20 mouse cellular contexts compared by ENCODE assay signal in genomic region chr6:72276141-72276540, GRCm38 (mm10). TPM values are rescaled to one million over a fixed set of nuclear protein-coding genes. Genes with fewer than 3 reads are reported as not detected.
A peak's percentile ranks its signal among the peaks of the same experiment; 100 is the strongest.
DNase-seq lines count a peak whose midpoint lies in the region; ATAC-seq lines count a peak whose summit lies in the region.
"Had no signal": no experiment of that assay in that cellular context is flagged by ENCODE, and none has a peak within 500 bp of the region (broad histone marks: within the 10 kb centered on the region; RNA-seq: fewer than 3 reads in every experiment).

No protein-coding gene starts in this region.

- no peak overlapping the region for H3K4me2 ChIP-seq in heart, embryonic 15.5 days
- no peak overlapping the region for H3K4me2 ChIP-seq in lung, embryonic 15.5 days
- H3K4me2 ChIP-seq in forebrain, embryonic 15.5 days (replicated peaks), result no peak overlapping the region
- H3K4me2 ChIP-seq: embryonic facial prominence, embryonic 12.5 days; hindbrain, embryonic 13.5 days; midbrain, embryonic 11.5 days had no signal

- no peaks in the 10 kb centered on the region for H3K27me3 ChIP-seq in heart, embryonic 15.5 days
- no peaks in the 10 kb centered on the region for H3K27me3 ChIP-seq in lung, embryonic 15.5 days
- no peaks in the 10 kb centered on the region for H3K27me3 ChIP-seq in forebrain, embryonic 15.5 days
- H3K27me3 ChIP-seq: embryonic facial prominence, embryonic 12.5 days; hindbrain, embryonic 13.5 days had no signal

- H3K9ac ChIP-seq in heart, embryonic 15.5 days, result no peak overlapping the region
- H3K9ac ChIP-seq in lung, embryonic 15.5 days, result no peak overlapping the region
- no peak overlapping the region for H3K9ac ChIP-seq in forebrain, embryonic 15.5 days (replicated peaks)
- H3K9ac ChIP-seq: embryonic facial prominence, embryonic 12.5 days; hindbrain, embryonic 13.5 days had no signal

- no peak for DNase-seq in heart, postnatal 36 days
- DNase-seq in testis, postnatal 14 days (ENCODE audit: low spot score), result peak; percentile 39
- DNase-seq in testis, postnatal 10 days (ENCODE audit: low spot score), result no peak
- no peak for DNase-seq in ovary, postnatal 14 days (ENCODE audit: low spot score)
- DNase-seq in adrenal gland, adult 2 months, result no peak
- DNase-seq: B cell, adult 2 months; cerebellum, adult 11 months; kidney, adult 18-20 months had no signal

- intact Hi-C loops in heart, postnatal 36 days (cut with DNase I), result loop anchor here (5.0 kb wide), 1 partner anchor 116 kb away; the partner anchor contains the start of gene Vamp8

- H3K4me3 ChIP-seq in heart, embryonic 15.5 days, result no peak overlapping the region
- no peak overlapping the region for H3K4me3 ChIP-seq in lung, embryonic 15.5 days
- no peak overlapping the region for H3K4me3 ChIP-seq in forebrain, embryonic 15.5 days
- H3K4me3 ChIP-seq: embryonic facial prominence, embryonic 12.5 days; forebrain, embryonic 10.5 days; hindbrain, embryonic 13.5 days had no signal

- 93% methylated on average over 6 of the region's 6 CpGs for WGBS in heart, embryonic 15.5 days
- 87% methylated on average over 6 of the region's 6 CpGs for WGBS in lung, embryonic 15.5 days
- 87% methylated on average over 6 of the region's 6 CpGs for WGBS in forebrain, embryonic 15.5 days

- H3K9me3 ChIP-seq in heart, embryonic 15.5 days (replicated peaks), result no peaks in the 10 kb centered on the region
- no peaks in the 10 kb centered on the region for H3K9me3 ChIP-seq in lung, embryonic 15.5 days
- H3K9me3 ChIP-seq in forebrain, embryonic 15.5 days, result no peaks in the 10 kb centered on the region
- H3K9me3 ChIP-seq: embryonic facial prominence, embryonic 12.5 days; forebrain, embryonic 10.5 days; hindbrain, embryonic 13.5 days had no signal

- no peaks in the 10 kb centered on the region for H3K36me3 ChIP-seq in heart, embryonic 15.5 days
- no peaks in the 10 kb centered on the region for H3K36me3 ChIP-seq in lung, embryonic 15.5 days
- no peaks in the 10 kb centered on the region for H3K36me3 ChIP-seq in forebrain, embryonic 15.5 days
- H3K36me3 ChIP-seq: embryonic facial prominence, embryonic 12.5 days; forebrain, embryonic 10.5 days; hindbrain, embryonic 13.5 days had no signal

- peak overlapping the region; percentile 91 for H3K27ac ChIP-seq in heart, embryonic 15.5 days
- H3K27ac ChIP-seq in lung, embryonic 15.5 days, result peak overlapping the region; percentile 96
- H3K27ac ChIP-seq in forebrain, embryonic 15.5 days (replicated peaks), result no peak overlapping the region
- H3K27ac ChIP-seq: embryonic facial prominence, embryonic 12.5 days; hindbrain, embryonic 13.5 days had no signal

- peaks cover 36% of the 10 kb centered on the region for H3K4me1 ChIP-seq in heart, embryonic 15.5 days (replicated peaks)
- H3K4me1 ChIP-seq in lung, embryonic 15.5 days, result peaks cover 42% of the 10 kb centered on the region
- H3K4me1 ChIP-seq in forebrain, embryonic 15.5 days, result 0 out of 2 replicates have a peak, but pooled peaks cover 6% of the 10 kb centered on the region
- H3K4me1 ChIP-seq: embryonic facial prominence, embryonic 12.5 days; forebrain, embryonic 10.5 days had no signal

- ATAC-seq in heart, embryonic 15.5 days (replicated peaks; ENCODE audit: insufficient number of reproducible peaks, insufficient read depth, low FRiP score, low read depth), result no peak
- ATAC-seq in lung, embryonic 15.5 days (ENCODE audit: borderline replicate concordance, extremely low read depth, low FRiP score, low TSS enrichment), result no peak
- no peak for ATAC-seq in forebrain, embryonic 15.5 days (replicated peaks)

RNA-seq across cellular contexts. Expression of gene Sftpb, which starts 28.3 kb away (rescaled TPM):
- 2.1 and 6.4 TPM in 2 replicates for polyA plus RNA-seq in heart, embryonic 15.5 days (2015; fragmentation: Nextera tagmentation; extraction: Ambion mirVana)
- not detected for total RNA-seq in heart, postnatal 36 days (2021)
- 73.4 and 93.8 TPM in 2 replicates for polyA plus RNA-seq in lung, embryonic 15.5 days (2015; fragmentation: Nextera tagmentation; extraction: Ambion mirVana)
- total RNA-seq in adrenal gland, adult 2 months (2021), result not detected
- polyA plus RNA-seq in adrenal gland, adult 2 months (2012; rRNA removed), result 0.09 and 0.62 TPM in 2 replicates
- polyA plus RNA-seq in forebrain, embryonic 15.5 days (2015; fragmentation: Nextera tagmentation; extraction: Ambion mirVana), result 0.15 TPM in 1 of 2 replicates, not detected in the other
- total RNA-seq: heart, adult 18-20 months; left cerebral cortex, adult 18-20 months had no signal
- polyA plus RNA-seq: embryonic facial prominence, embryonic 12.5 days; forebrain, embryonic 10.5 days; limb, embryonic 14.5 days; midbrain, embryonic 11.5 days; stomach, embryonic 16.5 days; urinary bladder, adult 2 months had no signal

RNA-seq across cellular contexts. Expression of gene Atoh8, which starts 40.8 kb away (rescaled TPM):
- polyA plus RNA-seq in heart, embryonic 15.5 days (2015; fragmentation: Nextera tagmentation; extraction: Ambion mirVana), result 14.0 and 17.4 TPM in 2 replicates
- 10 to 100 TPM in 1 of 2 experiments, 1 to 10 TPM in 1; 10.0 to 11.4 TPM for total RNA-seq in heart, postnatal 36 days (2021)
- 25.4 and 27.8 TPM in 2 replicates for polyA plus RNA-seq in lung, embryonic 15.5 days (2015; fragmentation: Nextera tagmentation; extraction: Ambion mirVana)
- 1 to 10 TPM; 2.3 to 3.1 TPM for total RNA-seq in adrenal gland, adult 2 months (2021)
- 5.5 and 8.3 TPM in 2 replicates for polyA plus RNA-seq in adrenal gland, adult 2 months (2012; rRNA removed)
- 2.7 and 3.6 TPM in 2 replicates for polyA plus RNA-seq in forebrain, embryonic 15.5 days (2015; fragmentation: Nextera tagmentation; extraction: Ambion mirVana)

Comparison
In these comparisons a context has a peak if more than half of its experiments do, and no peak if none do; other contexts are left out.
1. RNA of gene Sftpb, which starts 28.3 kb away (polyA plus RNA-seq): 73.4 to 93.8 TPM in lung, embryonic 15.5 days; 2.1 to 6.4 TPM in heart, embryonic 15.5 days, 0.15 TPM in forebrain, embryonic 15.5 days and 0.09 to 0.62 TPM in adrenal gland, adult 2 months; every median in the first group is over 10 times any median in the second.